Mouse (Mus musculus): ENCODE measurements at regions not wholly inside any gene's neighbourhood (a gene's known extent, or its start where the extent isn't known, plus 50 kb on each side); places are given as distances from the start of the nearest gene placed in this dataset.

- TF ChIP-seq CTCF (IDR thresholded peaks at IDR 0.05; ENCODE audit: borderline replicate concordance, extremely low read depth, insufficient read depth, insufficient read length): no peak
- no peak for DNase-seq (ENCODE audit: low read depth)
Observed at GRCm38 (mm10) chr12:25439029-25439551, 342.1 kb upstream of the Id2 start.

- peak; percentile 11 for DNase-seq (ENCODE audit: low read depth)
- TF ChIP-seq CTCF (IDR thresholded peaks at IDR 0.05; ENCODE audit: borderline replicate concordance, extremely low read depth, insufficient read depth, insufficient read length) (no peak), POLR2A (IDR thresholded peaks at IDR 0.05; ENCODE audit: borderline replicate concordance, extremely low read depth, insufficient read depth, insufficient read length, poor library complexity, severe bottlenecking) (no peak)
Observed at GRCm38 (mm10) chr12:25438217-25439028, 341.5 kb upstream of the Id2 start.

GRCm38 (mm10) chr12:25437556-25437955, 340.6 kb upstream of the Id2 start:
- DNase-seq (ENCODE audit: low read depth): peak; percentile 48
- TF ChIP-seq POLR2A (IDR thresholded peaks at IDR 0.05; ENCODE audit: borderline replicate concordance, extremely low read depth, insufficient read depth, insufficient read length, poor library complexity, severe bottlenecking) (no peak), CTCF (IDR thresholded peaks at IDR 0.05; ENCODE audit: borderline replicate concordance, extremely low read depth, insufficient read depth, insufficient read length) (no peak)

GRCm38 (mm10) chr12:25436220-25436911, 339.4 kb upstream of the Id2 start:
- TF ChIP-seq POLR2A (IDR thresholded peaks at IDR 0.05; ENCODE audit: borderline replicate concordance, extremely low read depth, insufficient read depth, insufficient read length, poor library complexity, severe bottlenecking): no peak
- TF ChIP-seq CTCF (IDR thresholded peaks at IDR 0.05; ENCODE audit: borderline replicate concordance, extremely low read depth, insufficient read depth, insufficient read length): no peak
- DNase-seq (ENCODE audit: low read depth): no peak

- DNase-seq (ENCODE audit: low read depth): no peak
- no peak for TF ChIP-seq POLR2A (IDR thresholded peaks at IDR 0.05; ENCODE audit: borderline replicate concordance, extremely low read depth, insufficient read depth, insufficient read length, poor library complexity, severe bottlenecking)
- no peak for TF ChIP-seq CTCF (IDR thresholded peaks at IDR 0.05; ENCODE audit: borderline replicate concordance, extremely low read depth, insufficient read depth, insufficient read length)
Observed at GRCm38 (mm10) chr12:25432796-25433195, 335.9 kb upstream of the Id2 start.

- no peak for DNase-seq (ENCODE audit: low read depth)
Observed at GRCm38 (mm10) chr12:25430911-25431310, 334.0 kb upstream of the Id2 start.

GRCm38 (mm10) chr12:25427911-25428642, 331.1 kb upstream of the Id2 start:
- TF ChIP-seq CTCF (IDR thresholded peaks at IDR 0.05; ENCODE audit: borderline replicate concordance, extremely low read depth, insufficient read depth, insufficient read length): no peak
- TF ChIP-seq POLR2A (IDR thresholded peaks at IDR 0.05; ENCODE audit: borderline replicate concordance, extremely low read depth, insufficient read depth, insufficient read length, poor library complexity, severe bottlenecking): no peak
- DNase-seq (ENCODE audit: low read depth): no peak

More at GRCm38 (mm10) chr12:25430911-25431310, 334.0 kb upstream of the Id2 start:
- TF ChIP-seq POLR2A (IDR thresholded peaks at IDR 0.05; ENCODE audit: borderline replicate concordance, extremely low read depth, insufficient read depth, insufficient read length, poor library complexity, severe bottlenecking): no peak
- no peak for TF ChIP-seq CTCF (IDR thresholded peaks at IDR 0.05; ENCODE audit: borderline replicate concordance, extremely low read depth, insufficient read depth, insufficient read length)

GRCm38 (mm10) chr12:25417336-25417735, 320.4 kb upstream of the Id2 start:
- DNase-seq (ENCODE audit: low read depth): no peak
- TF ChIP-seq POLR2A (IDR thresholded peaks at IDR 0.05; ENCODE audit: borderline replicate concordance, extremely low read depth, insufficient read depth, insufficient read length, poor library complexity, severe bottlenecking): no peak
- TF ChIP-seq CTCF (IDR thresholded peaks at IDR 0.05; ENCODE audit: borderline replicate concordance, extremely low read depth, insufficient read depth, insufficient read length): no peak

GRCm38 (mm10) chr12:25416571-25416970, 319.6 kb upstream of the Id2 start:
- DNase-seq (ENCODE audit: low read depth): no peak
- TF ChIP-seq POLR2A (IDR thresholded peaks at IDR 0.05; ENCODE audit: borderline replicate concordance, extremely low read depth, insufficient read depth, insufficient read length, poor library complexity, severe bottlenecking) (no peak), CTCF (IDR thresholded peaks at IDR 0.05; ENCODE audit: borderline replicate concordance, extremely low read depth, insufficient read depth, insufficient read length) (no peak)

- TF ChIP-seq POLR2A (IDR thresholded peaks at IDR 0.05; ENCODE audit: borderline replicate concordance, extremely low read depth, insufficient read depth, insufficient read length, poor library complexity, severe bottlenecking) (no peak), CTCF (IDR thresholded peaks at IDR 0.05; ENCODE audit: borderline replicate concordance, extremely low read depth, insufficient read depth, insufficient read length) (no peak)
- no peak for DNase-seq (ENCODE audit: low read depth)
Observed at GRCm38 (mm10) chr12:25415641-25416040, 318.7 kb upstream of the Id2 start.

GRCm38 (mm10) chr12:25415232-25415631, 318.3 kb upstream of the Id2 start:
- no peak for TF ChIP-seq POLR2A (IDR thresholded peaks at IDR 0.05; ENCODE audit: borderline replicate concordance, extremely low read depth, insufficient read depth, insufficient read length, poor library complexity, severe bottlenecking)
- TF ChIP-seq CTCF (IDR thresholded peaks at IDR 0.05; ENCODE audit: borderline replicate concordance, extremely low read depth, insufficient read depth, insufficient read length): peak; percentile 49; the same call in 1 of the 2 replicates
- DNase-seq (ENCODE audit: low read depth): peak; percentile 43
